Mouse (Mus musculus): ENCODE data around the gene Myl4.

- TF ChIP-seq CTCF (IDR thresholded peaks at IDR 0.05; ENCODE audit: low read depth, low read length) (no peak), EP300 (IDR thresholded peaks at IDR 0.05; ENCODE audit: insufficient read depth, low read depth, low read length) (no peak), POLR2A (IDR thresholded peaks at IDR 0.05; ENCODE audit: insufficient read depth, low read length) (no peak)
Observed at GRCm38 (mm10) chr11:104628566-104628965, 78.1 kb downstream of the Myl4 start.

All from ES-Bruce4 (cell line).